Mouse (Mus musculus) stomach, postnatal 0 days (tissue): ENCODE measurements around the gene Pomp. TPM values are rescaled to one million over a fixed set of nuclear protein-coding genes. Genes with fewer than 3 reads are reported as not detected.

Experiments
- ATAC-seq: fragments of 200-750 bp; cut with Nextera tagmentation; 2 replicates; pipeline ENCODE4 v1.8.0; 2017; ENCODE audit not compliant: low FRiP score, low TSS enrichment
- DNase-seq: peaks from one replicate; pipeline ENCODE4 v3.0.0-alpha.2; 2016; ENCODE audit warnings: low spot score
- H3K27ac ChIP-seq: fragments of 300-500 bp; sonication (generic); replicated peaks from 2 replicates; pipeline ENCODE4 v1.5.1; 2014; ENCODE audit warnings: mild to moderate bottlenecking, control low read depth
- H3K27me3 ChIP-seq: fragments of 300-500 bp; sonication (generic); 2 replicates; pipeline ENCODE4 v1.6.1; 2014; ENCODE audit warnings: low read length; ENCODE audit not compliant: control insufficient read depth, insufficient read depth
- H3K36me3 ChIP-seq: fragments of 300-500 bp; sonication (generic); 2 replicates; pipeline ENCODE4 v1.6.1; 2014; ENCODE audit warnings: low read length, mixed read lengths; ENCODE audit not compliant: control insufficient read depth, insufficient read depth
- H3K4me1 ChIP-seq: fragments of 300-500 bp; sonication (generic); replicated peaks from 2 replicates; pipeline ENCODE4 v1.6.1; 2014; ENCODE audit warnings: antibody characterized with exemption; ENCODE audit not compliant: control insufficient read depth, insufficient read depth
- H3K4me2 ChIP-seq: fragments of 300-500 bp; sonication (generic); replicated peaks from 2 replicates; pipeline ENCODE4 v1.6.1; 2014; ENCODE audit warnings: low read depth, mild to moderate bottlenecking, control low read depth, moderate library complexity
- H3K4me3 ChIP-seq: fragments of 300-500 bp; sonication (generic); 2 replicates; pipeline ENCODE4 v1.5.1; 2014; ENCODE audit warnings: low read depth, low read length, control low read depth
- H3K9ac ChIP-seq: fragments of 300-500 bp; sonication (generic); 2 replicates; pipeline ENCODE4 v1.6.1; 2014; ENCODE audit warnings: mild to moderate bottlenecking, low read length, control low read depth, mixed read lengths
- H3K9me3 ChIP-seq: fragments of 300-500 bp; sonication (generic); 2 replicates; pipeline ENCODE4 v1.6.1; 2016; ENCODE audit warnings: low read length; ENCODE audit not compliant: control insufficient read depth
- CTCF ChIP-seq: IDR thresholded peaks from 2 replicates; pipeline ENCODE4 v1.5.1; 2016; ENCODE audit warnings: antibody characterized with exemption, low read depth, mild to moderate bottlenecking, moderate library complexity
- EP300 ChIP-seq: optimal IDR thresholded peaks from 2 replicates; pipeline ENCODE3; 2016; ENCODE audit warnings: antibody characterized with exemption
- WGBS: fragments of 180-500 bp; shearing (Covaris S2); extraction: QIAGEN DNeasy Blood & Tissue Kit; methylation state at CpG from one replicate; pipeline ENCODE4 v1.1.7; 2014; 5-methylcytosine and 5-hydroxymethylcytosine counted together
- polyA plus RNA-seq: library from polyadenylated mRNA; unstranded; fragments of >200 nt; fragmentation: Nextera tagmentation; extraction: Ambion mirVana; gene quantifications from 2 replicates; pipeline ENCODE4 v1.2.1, GENCODE M21; 2015

The Pomp gene
- polyA plus RNA-seq, 1 experiment from 2014 or later, result 427 TPM

DNA sequence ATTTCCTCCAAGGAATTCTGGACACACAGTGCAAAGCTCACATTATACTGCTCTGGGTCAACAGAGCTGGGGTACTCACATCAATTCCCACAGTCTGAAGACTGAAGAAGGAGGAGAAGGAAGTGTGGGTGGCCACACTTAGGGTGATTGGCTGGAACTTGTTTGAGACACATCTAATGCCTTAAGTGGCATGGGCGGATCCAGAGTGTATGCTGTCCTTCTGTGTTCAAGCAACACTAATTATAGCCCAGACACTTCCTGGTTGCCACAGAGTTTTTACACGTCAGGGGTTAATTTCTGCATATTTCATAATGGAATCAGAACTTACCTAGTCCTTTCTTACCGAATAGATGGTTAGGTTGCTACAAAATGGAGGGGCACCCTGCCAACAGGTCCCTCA lies 14.9 kb upstream of the Pomp start:
- H3K9me3 ChIP-seq, result no peaks in the 10 kb centered on the region
- ATAC-seq (no peak), DNase-seq (no peak)
- no peak overlapping the region for H3K9ac ChIP-seq
- no peaks in the 10 kb centered on the region for H3K4me1 ChIP-seq
- WGBS, result 66% methylated on average over 3 of the region's 3 CpGs
- TF ChIP-seq CTCF, result no peak
- no peak for TF ChIP-seq EP300
- H3K27me3 ChIP-seq, result no peaks in the 10 kb centered on the region
- H3K4me2 ChIP-seq, result no peak overlapping the region
- H3K36me3 ChIP-seq, result no peaks in the 10 kb centered on the region
- no peak overlapping the region for H3K4me3 ChIP-seq
- no peak overlapping the region for H3K27ac ChIP-seq

DNA sequence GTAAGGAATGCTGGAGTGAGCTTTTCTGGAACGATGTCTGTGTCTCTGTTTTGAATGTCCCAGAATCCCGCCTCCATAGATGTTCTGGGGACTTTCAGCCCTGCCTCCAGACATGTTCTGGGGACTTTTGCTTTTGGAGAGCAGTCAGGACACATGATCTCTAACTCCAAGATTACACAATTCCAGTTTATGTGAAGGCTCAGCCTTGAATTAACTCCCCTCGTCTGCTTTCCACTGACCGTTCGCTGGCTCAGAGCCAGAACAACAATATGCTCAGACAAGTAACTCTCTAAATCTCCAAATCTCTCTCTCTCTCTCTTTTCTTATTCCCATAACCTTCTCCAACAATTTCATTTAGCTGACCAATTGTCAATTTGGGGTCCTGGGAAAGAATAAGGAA lies 12.9 kb upstream of the Pomp start:
- Histone ChIP-seq H3K27me3 (no peaks in the 10 kb centered on the region), H3K4me3 (no peak overlapping the region), H3K36me3 (no peaks in the 10 kb centered on the region), H3K9me3 (no peaks in the 10 kb centered on the region), H3K9ac (no peak overlapping the region), H3K4me1 (no peaks in the 10 kb centered on the region), H3K4me2 (no peak overlapping the region), H3K27ac (no peak overlapping the region)
- no peak for DNase-seq
- peak; percentile 25; the same call in 1 of the 2 replicates for ATAC-seq
- 37% methylated on average over 5 of the region's 5 CpGs for whole genome bisulfite sequencing
- no peak for TF ChIP-seq EP300
- TF ChIP-seq CTCF, result no peak

DNA sequence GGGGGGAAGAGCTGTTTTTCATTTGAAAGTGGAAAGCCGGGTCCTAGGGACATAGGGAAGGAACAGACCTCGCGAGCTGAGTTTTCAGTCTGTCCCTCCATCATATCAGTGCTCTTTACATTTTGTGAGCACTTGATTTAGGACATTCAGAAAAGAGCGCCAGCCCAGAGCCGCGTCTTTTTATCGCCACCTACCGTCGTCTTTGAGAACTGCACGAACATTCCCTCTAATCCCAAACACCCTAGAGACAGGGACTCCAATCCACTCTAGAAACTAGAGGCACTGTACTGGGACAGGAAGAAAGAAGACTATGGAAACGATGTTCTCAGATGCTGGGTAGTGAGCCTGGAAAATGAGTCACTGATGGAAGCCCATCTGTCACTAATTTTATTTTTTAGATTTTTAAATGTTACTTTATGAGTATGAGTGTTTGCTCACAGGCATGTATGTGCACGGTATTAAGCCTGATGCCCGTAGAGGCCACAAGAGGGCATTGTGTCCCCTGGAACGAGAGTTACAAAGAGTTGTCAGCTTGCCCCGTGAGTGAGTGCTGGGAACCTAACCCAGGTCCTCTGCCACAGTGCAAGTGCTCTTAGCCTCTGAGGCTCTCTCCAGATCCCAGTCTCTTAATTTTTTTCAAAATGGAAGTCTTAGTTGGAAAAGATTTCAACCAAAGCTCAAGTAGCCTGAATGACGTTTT lies 11.9 kb upstream of the Pomp start:
- no peak; the same call in 1 of the 2 replicates for ATAC-seq

DNA sequence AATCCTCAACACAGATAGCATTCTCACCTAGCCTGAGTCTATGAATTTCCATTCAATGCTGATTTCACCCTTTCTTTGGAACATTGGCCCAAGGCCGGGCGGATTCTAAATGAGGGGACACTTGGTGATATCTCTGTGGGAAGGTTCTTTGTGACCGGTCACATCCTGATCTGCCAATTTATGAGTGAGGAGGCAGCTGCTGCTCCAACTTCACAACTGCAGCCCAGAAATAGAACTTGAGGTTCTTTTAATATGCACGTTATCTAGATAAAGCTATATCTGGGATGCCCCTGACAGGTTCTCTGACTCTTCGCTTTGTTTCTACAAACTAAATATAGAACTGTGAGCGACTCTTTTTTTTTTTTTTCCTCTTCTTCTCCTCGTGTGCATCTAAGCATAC lies 10.1 kb upstream of the Pomp start:
- DNase-seq (no peak), ATAC-seq (no peak)
- TF ChIP-seq CTCF (no peak), EP300 (no peak)

More for the DNA sequence above, 11.9 kb upstream of the Pomp start:
- no peaks in the 10 kb centered on the region for H3K4me1 ChIP-seq
- WGBS, result 21% methylated on average over 16 of the region's 16 CpGs
- DNase-seq, result peak; percentile 71
- H3K4me2 ChIP-seq, result no peak overlapping the region; the same call in 1 of the 2 replicates
- H3K36me3 ChIP-seq, result no peaks in the 10 kb centered on the region
- no peak overlapping the region for H3K4me3 ChIP-seq
- no peaks in the 10 kb centered on the region for H3K9me3 ChIP-seq
- TF ChIP-seq EP300, result no peak
- peak; percentile 92 for TF ChIP-seq CTCF
- no peak overlapping the region for H3K9ac ChIP-seq
- no peaks in the 10 kb centered on the region for H3K27me3 ChIP-seq
- no peak overlapping the region for H3K27ac ChIP-seq

DNA sequence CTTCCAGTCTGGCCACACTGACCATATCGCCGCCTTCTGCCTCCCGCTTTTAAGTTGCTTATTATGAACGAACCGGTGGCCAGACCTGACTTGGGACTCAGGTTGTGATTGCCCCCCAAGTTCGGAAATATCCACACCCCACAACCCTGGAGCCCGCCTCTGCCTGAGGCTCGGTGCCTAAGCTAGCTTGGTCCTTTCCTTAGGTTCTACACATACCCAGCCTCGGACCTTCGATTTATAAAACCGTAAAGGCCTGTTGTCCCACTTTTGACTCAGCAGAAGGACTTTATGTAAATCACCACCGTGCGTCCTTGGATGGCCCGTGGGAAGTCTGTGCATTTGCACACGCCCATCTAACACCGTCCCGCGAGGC lies 199 bp upstream of the Pomp start:
- Histone ChIP-seq H3K4me1 (no peaks in the 10 kb centered on the region), H3K9me3 (no peaks in the 10 kb centered on the region), H3K36me3 (peaks cover 4% of the 10 kb centered on the region; the same call in 1 of the 2 replicates), H3K4me3 (peak overlapping the region; percentile 95), H3K27ac (peak overlapping the region; percentile 94), H3K4me2 (peak overlapping the region; percentile 66), H3K27me3 (no peaks in the 10 kb centered on the region), H3K9ac (peak overlapping the region; percentile 89)
- DNase-seq (no peak), ATAC-seq (no peak)
- 1% methylated on average over 18 of the region's 18 CpGs for WGBS
- no peak for TF ChIP-seq CTCF
- TF ChIP-seq EP300, result no peak

More for the DNA sequence above, 10.1 kb upstream of the Pomp start:
- H3K9me3 ChIP-seq, result no peaks in the 10 kb centered on the region
- H3K4me1 ChIP-seq, result no peaks in the 10 kb centered on the region
- 73% methylated on average over 7 of the region's 7 CpGs for WGBS
- no peak overlapping the region for H3K27ac ChIP-seq
- no peak overlapping the region for H3K4me2 ChIP-seq
- no peak overlapping the region for H3K9ac ChIP-seq
- H3K36me3 ChIP-seq, result no peaks in the 10 kb centered on the region
- no peak overlapping the region for H3K4me3 ChIP-seq
- H3K27me3 ChIP-seq, result no peaks in the 10 kb centered on the region

DNA sequence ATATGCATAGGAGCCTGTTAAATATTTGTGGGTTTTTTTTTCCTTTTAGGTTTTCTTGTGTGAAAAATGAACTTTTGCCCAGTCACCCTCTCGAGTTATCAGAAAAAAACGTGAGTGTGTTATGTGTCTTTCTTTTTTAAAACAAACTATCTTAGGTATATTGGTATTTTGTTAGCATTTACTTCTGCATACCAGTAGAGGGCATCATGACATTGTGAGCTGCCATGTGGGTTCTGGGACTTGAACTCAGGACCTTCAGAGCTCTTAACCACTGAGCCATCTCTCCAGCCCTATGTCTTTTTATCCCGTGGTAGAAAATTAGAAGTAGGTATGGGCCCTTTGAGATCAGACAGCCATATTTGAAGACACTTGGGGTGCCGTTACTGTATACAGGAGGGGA lies 8.4 kb downstream of the Pomp start:
- H3K36me3 ChIP-seq, result peaks cover 9% of the 10 kb centered on the region; the same call in 1 of the 2 replicates

More for the DNA sequence above, 8.4 kb downstream of the Pomp start:
- Histone ChIP-seq H3K9me3 (no peaks in the 10 kb centered on the region), H3K27me3 (no peaks in the 10 kb centered on the region), H3K4me2 (no peak overlapping the region), H3K4me3 (no peak overlapping the region), H3K9ac (no peak overlapping the region), H3K4me1 (no peaks in the 10 kb centered on the region), H3K27ac (no peak overlapping the region)
- DNase-seq (no peak), ATAC-seq (no peak)
- 93% methylated on average over 4 of the region's 4 CpGs for whole genome bisulfite sequencing
- TF ChIP-seq EP300 (no peak), CTCF (peak; percentile 46)
